26 mouse cellular contexts compared by ENCODE assay signal in the genomic region with DNA sequence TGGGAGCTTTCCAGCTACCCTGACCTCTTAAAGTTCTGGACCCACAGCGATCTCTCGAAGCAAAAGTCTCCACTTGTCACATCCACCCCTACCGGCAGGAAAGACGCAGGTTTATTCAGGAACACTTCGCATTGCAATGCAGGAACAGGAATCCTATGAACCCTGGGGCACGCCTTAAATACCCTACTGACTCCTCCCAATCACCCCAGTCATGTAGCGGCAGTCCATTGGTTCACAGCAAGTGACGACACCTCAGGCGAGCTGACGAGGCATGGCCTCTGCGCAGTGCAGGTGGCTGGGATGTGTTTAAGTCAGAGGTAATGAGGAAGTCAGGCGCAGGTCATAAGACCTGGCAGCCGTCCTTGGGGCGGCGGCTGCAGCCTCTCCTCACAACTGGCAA.
"Had no signal": no experiment of that assay in that cellular context is flagged by ENCODE, and none has a peak within 500 bp of the region (broad histone marks: within the 10 kb centered on the region; RNA-seq: fewer than 3 reads in every experiment).

No protein-coding gene starts in this region.

- DNase-seq: gastrocnemius, adult 2 months; gastrocnemius, postnatal 10 days; gastrocnemius, postnatal 25 days; heart, adult 2 months; heart, postnatal 10 days; heart, postnatal 4 days; kidney, adult 18-20 months; kidney, adult 8-10 months; kidney, postnatal 10 days; kidney, postnatal 25 days; kidney, postnatal 4 days; liver; liver, embryonic 13.5 days had no signal

- H3K27ac ChIP-seq: gastrocnemius, adult 2 months; heart, adult 2 months; hindbrain, embryonic 10.5 days; hindbrain, embryonic 12.5 days; hindbrain, embryonic 14.5 days; intestine, embryonic 15.5 days; layer of hippocampus, adult 2 months; left cerebral cortex, adult 2 months; limb, embryonic 10.5 days; limb, embryonic 12.5 days; liver, embryonic 13.5 days had no signal

- H3K36me3 ChIP-seq: heart, embryonic 12.5 days; hindbrain, embryonic 10.5 days; hindbrain, embryonic 12.5 days; intestine, embryonic 15.5 days; limb, embryonic 10.5 days; limb, embryonic 12.5 days; liver, embryonic 13.5 days had no signal

- H3K9ac ChIP-seq: heart, embryonic 12.5 days; hindbrain, embryonic 12.5 days; hindbrain, embryonic 14.5 days; intestine, embryonic 15.5 days; limb, embryonic 12.5 days; liver, embryonic 13.5 days had no signal

- ATAC-seq: hindbrain, embryonic 16.5 days; inflammation-experienced regulatory T-cells, adult 6 months; intestine, embryonic 15.5 days; intestine, postnatal 0 days had no signal

- H3K9me3 ChIP-seq: intestine, embryonic 15.5 days; limb, embryonic 10.5 days had no signal

- H3K4me3 ChIP-seq: gastrocnemius, adult 2 months; heart, adult 2 months; heart, embryonic 12.5 days; hindbrain, embryonic 10.5 days; hindbrain, embryonic 12.5 days; intestine, embryonic 15.5 days; layer of hippocampus, adult 2 months; left cerebral cortex, adult 2 months; limb, embryonic 10.5 days; limb, embryonic 12.5 days; liver, embryonic 13.5 days had no signal

- H3K4me1 ChIP-seq: heart, embryonic 12.5 days; hindbrain, embryonic 10.5 days; hindbrain, embryonic 12.5 days; intestine, embryonic 15.5 days; limb, embryonic 10.5 days; limb, embryonic 12.5 days; liver, embryonic 13.5 days had no signal

- H3K27me3 ChIP-seq: heart, embryonic 12.5 days; hindbrain, embryonic 12.5 days; intestine, embryonic 15.5 days; limb, embryonic 12.5 days; liver, embryonic 13.5 days had no signal

- H3K4me2 ChIP-seq: heart, embryonic 12.5 days; hindbrain, embryonic 12.5 days; hindbrain, embryonic 14.5 days; intestine, embryonic 15.5 days; limb, embryonic 12.5 days; liver, embryonic 11.5 days; liver, embryonic 13.5 days had no signal
